Mouse (Mus musculus): ENCODE results near the gene Tspyl4. TPM values are rescaled to one million over a fixed set of nuclear protein-coding genes. Genes with fewer than 3 reads are reported as not detected.
A peak's percentile ranks its signal among the peaks of the same experiment; 100 is the strongest.
"Not testable (repeated sequence)": the region's sequence is repeated elsewhere in the genome, so short reads cannot be mapped to it uniquely, and the experiment has no call there.

The Tspyl4 gene
- polyA plus RNA-seq (2014; fragmentation: Nextera tagmentation; extraction: Ambion mirVana) = 31.0 and 38.7 TPM in 2 replicates

GRCm38 (mm10) chr10:34297299-34297979 is at the start of gene Tspyl4:
Gene Tspyl4 (plus strand): TSS chr10:34297442.
- under 1% methylated on average over 38 of the region's 38 CpGs for whole genome bisulfite sequencing
- Histone ChIP-seq H3K4me1 (replicated peaks; ENCODE audit: control insufficient read depth, insufficient read depth, low read length) (peaks cover 12% of the 10 kb centered on the region), H3K9ac (ENCODE audit: low read depth, low read length) (peak within 1 kb of the TSS; percentile 90), H3K9me3 (ENCODE audit: control insufficient read depth, low read length) (no peaks in the 10 kb centered on the region), H3K27ac (ENCODE audit: low read depth, low read length) (peak within 1 kb of the TSS; percentile 94), H3K36me3 (ENCODE audit: control insufficient read depth, insufficient read depth, low read length) (no peaks in the 10 kb centered on the region), H3K4me3 (ENCODE audit: low read depth, low read length) (peak within 1 kb of the TSS; percentile 74), H3K4me2 (replicated peaks; ENCODE audit: low read depth, low read length) (peak within 1 kb of the TSS; percentile 52), H3K27me3 (ENCODE audit: control insufficient read depth, insufficient read depth, low read length) (no peaks in the 10 kb centered on the region)
- DNase-seq (ENCODE audit: low spot score) = peak; percentile 95
- peak; percentile 97 for ATAC-seq (ENCODE audit: low FRiP score)

- no peak overlapping the region for H3K27ac ChIP-seq (ENCODE audit: low read depth, low read length)
- H3K4me1 ChIP-seq (replicated peaks; ENCODE audit: control insufficient read depth, insufficient read depth, low read length) = no peaks in the 10 kb centered on the region
- no peaks in the 10 kb centered on the region for H3K9me3 ChIP-seq (ENCODE audit: control insufficient read depth, low read length)
- H3K27me3 ChIP-seq (ENCODE audit: control insufficient read depth, insufficient read depth, low read length) = no peaks in the 10 kb centered on the region
- H3K4me3 ChIP-seq (ENCODE audit: low read depth, low read length) = no peak overlapping the region
- no peaks in the 10 kb centered on the region for H3K36me3 ChIP-seq (ENCODE audit: control insufficient read depth, insufficient read depth, low read length)
- ATAC-seq (ENCODE audit: low FRiP score) = no peak
- no peak for DNase-seq (ENCODE audit: low spot score)
- H3K9ac ChIP-seq (ENCODE audit: low read depth, low read length) = no peak overlapping the region
- WGBS = 52% methylated on average over 3 of the region's 3 CpGs
- no peak overlapping the region for H3K4me2 ChIP-seq (replicated peaks; ENCODE audit: low read depth, low read length)
Measured at GRCm38 (mm10) chr10:34247757-34248156, 49.5 kb upstream of the Tspyl4 start.

GRCm38 (mm10) chr10:34249594-34249993 is 47.6 kb upstream of the Tspyl4 start:
- no peak for ATAC-seq (ENCODE audit: low FRiP score)
- Histone ChIP-seq H3K9me3 (ENCODE audit: control insufficient read depth, low read length) (no peaks in the 10 kb centered on the region), H3K4me2 (replicated peaks; ENCODE audit: low read depth, low read length) (no peak overlapping the region), H3K27ac (ENCODE audit: low read depth, low read length) (no peak overlapping the region), H3K4me1 (replicated peaks; ENCODE audit: control insufficient read depth, insufficient read depth, low read length) (no peaks in the 10 kb centered on the region), H3K27me3 (ENCODE audit: control insufficient read depth, insufficient read depth, low read length) (no peaks in the 10 kb centered on the region), H3K9ac (ENCODE audit: low read depth, low read length) (no peak overlapping the region), H3K4me3 (ENCODE audit: low read depth, low read length) (no peak overlapping the region), H3K36me3 (ENCODE audit: control insufficient read depth, insufficient read depth, low read length) (no peaks in the 10 kb centered on the region)
- WGBS = 35% methylated on average over 2 of the region's 2 CpGs
- no peak for DNase-seq (ENCODE audit: low spot score)

- H3K4me2 ChIP-seq (replicated peaks; ENCODE audit: low read depth, low read length); ATAC-seq (ENCODE audit: low FRiP score); H3K4me1 ChIP-seq (replicated peaks; ENCODE audit: control insufficient read depth, insufficient read depth, low read length); DNase-seq (ENCODE audit: low spot score); H3K27ac ChIP-seq (ENCODE audit: low read depth, low read length); H3K27me3 ChIP-seq (ENCODE audit: control insufficient read depth, insufficient read depth, low read length); H3K4me3 ChIP-seq (ENCODE audit: low read depth, low read length); H3K9ac ChIP-seq (ENCODE audit: low read depth, low read length); H3K9me3 ChIP-seq (ENCODE audit: control insufficient read depth, low read length); H3K36me3 ChIP-seq (ENCODE audit: control insufficient read depth, insufficient read depth, low read length): not testable (repeated sequence)
- 94% methylated on average over 9 of the region's 9 CpGs for WGBS
Measured at GRCm38 (mm10) chr10:34252833-34253232, 44.4 kb upstream of the Tspyl4 start.

GRCm38 (mm10) chr10:34265106-34265505 is 32.1 kb upstream of the Tspyl4 start:
- H3K9ac ChIP-seq (ENCODE audit: low read depth, low read length) = no peak overlapping the region
- WGBS = 86% methylated on average over 4 of the region's 4 CpGs
- H3K9me3 ChIP-seq (ENCODE audit: control insufficient read depth, low read length) = no peaks in the 10 kb centered on the region
- H3K4me2 ChIP-seq (replicated peaks; ENCODE audit: low read depth, low read length) = no peak overlapping the region
- H3K27ac ChIP-seq (ENCODE audit: low read depth, low read length) = no peak overlapping the region
- no peaks in the 10 kb centered on the region for H3K27me3 ChIP-seq (ENCODE audit: control insufficient read depth, insufficient read depth, low read length)
- no peaks in the 10 kb centered on the region for H3K4me1 ChIP-seq (replicated peaks; ENCODE audit: control insufficient read depth, insufficient read depth, low read length)
- H3K4me3 ChIP-seq (ENCODE audit: low read depth, low read length) = no peak overlapping the region
- ATAC-seq (ENCODE audit: low FRiP score) (no peak), DNase-seq (ENCODE audit: low spot score) (no peak)
- H3K36me3 ChIP-seq (ENCODE audit: control insufficient read depth, insufficient read depth, low read length) = no peaks in the 10 kb centered on the region

- Histone ChIP-seq H3K4me3 (ENCODE audit: low read depth, low read length) (no peak overlapping the region), H3K36me3 (ENCODE audit: control insufficient read depth, insufficient read depth, low read length) (no peaks in the 10 kb centered on the region), H3K27ac (ENCODE audit: low read depth, low read length) (no peak overlapping the region), H3K9ac (ENCODE audit: low read depth, low read length) (no peak overlapping the region), H3K4me2 (replicated peaks; ENCODE audit: low read depth, low read length) (no peak overlapping the region), H3K4me1 (replicated peaks; ENCODE audit: control insufficient read depth, insufficient read depth, low read length) (no peaks in the 10 kb centered on the region), H3K9me3 (ENCODE audit: control insufficient read depth, low read length) (no peaks in the 10 kb centered on the region), H3K27me3 (ENCODE audit: control insufficient read depth, insufficient read depth, low read length) (no peaks in the 10 kb centered on the region)
- ATAC-seq (ENCODE audit: low FRiP score) (no peak), DNase-seq (ENCODE audit: low spot score) (no peak)
- WGBS = 75% methylated on average over 5 of the region's 5 CpGs
Measured at GRCm38 (mm10) chr10:34267312-34268070, 29.8 kb upstream of the Tspyl4 start.

GRCm38 (mm10) chr10:34271681-34272080 is 25.6 kb upstream of the Tspyl4 start:
- WGBS = 67% methylated on average over 7 of the region's 7 CpGs
- Histone ChIP-seq H3K27ac (ENCODE audit: low read depth, low read length) (no peak overlapping the region), H3K27me3 (ENCODE audit: control insufficient read depth, insufficient read depth, low read length) (no peaks in the 10 kb centered on the region), H3K4me2 (replicated peaks; ENCODE audit: low read depth, low read length) (no peak overlapping the region), H3K4me3 (ENCODE audit: low read depth, low read length) (no peak overlapping the region), H3K9me3 (ENCODE audit: control insufficient read depth, low read length) (no peaks in the 10 kb centered on the region), H3K36me3 (ENCODE audit: control insufficient read depth, insufficient read depth, low read length) (no peaks in the 10 kb centered on the region), H3K4me1 (replicated peaks; ENCODE audit: control insufficient read depth, insufficient read depth, low read length) (no peaks in the 10 kb centered on the region), H3K9ac (ENCODE audit: low read depth, low read length) (no peak overlapping the region)
- no peak for ATAC-seq (ENCODE audit: low FRiP score)
- no peak for DNase-seq (ENCODE audit: low spot score)

GRCm38 (mm10) chr10:34280591-34281175 is 16.6 kb upstream of the Tspyl4 start:
- H3K4me1 ChIP-seq (replicated peaks; ENCODE audit: control insufficient read depth, insufficient read depth, low read length) = peaks cover 3% of the 10 kb centered on the region; the same call in 1 of the 2 replicates
- WGBS = 33% methylated on average over 13 of the region's 13 CpGs
- no peak overlapping the region for H3K9ac ChIP-seq (ENCODE audit: low read depth, low read length)
- H3K27ac ChIP-seq (ENCODE audit: low read depth, low read length) = no peak overlapping the region
- peak overlapping the region; percentile 12; the same call in 1 of the 2 replicates for H3K4me2 ChIP-seq (replicated peaks; ENCODE audit: low read depth, low read length)
- DNase-seq (ENCODE audit: low spot score) (peak; percentile 79), ATAC-seq (ENCODE audit: low FRiP score) (peak; percentile 15; the same call in 1 of the 2 replicates)
- H3K36me3 ChIP-seq (ENCODE audit: control insufficient read depth, insufficient read depth, low read length) = no peaks in the 10 kb centered on the region
- no peaks in the 10 kb centered on the region for H3K9me3 ChIP-seq (ENCODE audit: control insufficient read depth, low read length)
- no peak overlapping the region for H3K4me3 ChIP-seq (ENCODE audit: low read depth, low read length)
- no peaks in the 10 kb centered on the region for H3K27me3 ChIP-seq (ENCODE audit: control insufficient read depth, insufficient read depth, low read length)
